Mouse (Mus musculus): ENCODE results near the gene Dmwd. TPM values are rescaled to one million over a fixed set of nuclear protein-coding genes. Genes with fewer than 3 reads are reported as not detected.
A peak's percentile ranks its signal among the peaks of the same experiment; 100 is the strongest.

The Dmwd gene
- polyA plus RNA-seq, 1 experiment, result 39.0 TPM

- no peak overlapping the region for H3K4me3 ChIP-seq (ENCODE audit: insufficient read depth, low read length)
- 0 out of 2 replicates have a peak, but pooled peaks cover 2% of the 10 kb centered on the region for H3K4me1 ChIP-seq (ENCODE audit: control insufficient read depth, insufficient read depth, low read length)
- TF ChIP-seq POLR2A (IDR thresholded peaks at IDR 0.05; ENCODE audit: low read depth, low read length), result peak; percentile 54
- no peak for TF ChIP-seq CTCF (IDR thresholded peaks at IDR 0.05; ENCODE audit: borderline replicate concordance, insufficient read depth, low read length)
- H3K27ac ChIP-seq (ENCODE audit: insufficient read depth, low read length), result peak overlapping the region; percentile 69
Observed at GRCm38 (mm10) chr7:19092381-19093173, 16.6 kb downstream of the Dmwd start.

GRCm38 (mm10) chr7:19093174-19093521 lies 17.1 kb downstream of the Dmwd start:
- Histone ChIP-seq H3K27ac (ENCODE audit: insufficient read depth, low read length) (peak overlapping the region; percentile 69), H3K4me3 (ENCODE audit: insufficient read depth, low read length) (peak overlapping the region; percentile 4), H3K4me1 (ENCODE audit: control insufficient read depth, insufficient read depth, low read length) (0 out of 2 replicates have a peak, but pooled peaks cover 2% of the 10 kb centered on the region)
- TF ChIP-seq POLR2A (IDR thresholded peaks at IDR 0.05; ENCODE audit: low read depth, low read length), result no peak
- peak; percentile 73 for TF ChIP-seq CTCF (IDR thresholded peaks at IDR 0.05; ENCODE audit: borderline replicate concordance, insufficient read depth, low read length)

GRCm38 (mm10) chr7:19093537-19094385 lies 17.7 kb downstream of the Dmwd start:
- H3K4me3 ChIP-seq (ENCODE audit: insufficient read depth, low read length), result peak overlapping the region; percentile 56
- H3K4me1 ChIP-seq (ENCODE audit: control insufficient read depth, insufficient read depth, low read length), result 0 out of 2 replicates have a peak, but pooled peaks cover 2% of the 10 kb centered on the region
- TF ChIP-seq POLR2A (IDR thresholded peaks at IDR 0.05; ENCODE audit: low read depth, low read length), result peak; percentile 84
- no peak for TF ChIP-seq CTCF (IDR thresholded peaks at IDR 0.05; ENCODE audit: borderline replicate concordance, insufficient read depth, low read length)
- H3K27ac ChIP-seq (ENCODE audit: insufficient read depth, low read length), result peak overlapping the region; percentile 97

DNA sequence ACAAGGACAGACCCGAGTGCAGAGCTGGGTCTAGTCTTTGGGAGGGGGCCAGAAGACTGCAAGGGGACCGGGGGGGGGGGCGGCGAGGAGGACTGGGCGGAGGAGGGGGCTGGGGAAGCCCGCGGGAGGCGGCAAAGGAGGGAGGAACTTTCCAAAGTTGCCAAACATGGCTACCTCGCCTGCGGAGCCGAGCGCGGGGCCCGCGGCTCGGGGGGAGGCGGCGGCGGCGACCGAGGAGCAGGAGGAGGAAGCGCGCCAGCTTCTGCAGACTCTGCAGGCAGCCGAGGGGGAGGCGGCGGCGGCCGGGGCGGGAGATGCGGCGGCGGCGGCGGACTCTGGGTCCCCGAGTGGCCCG lies 18.4 kb downstream of the Dmwd start, which contains the start of gene Six5:
Six5 (plus strand) TSS at position 124 of the 355 bp plus-strand sequence.
- Histone ChIP-seq H3K4me1 (ENCODE audit: control insufficient read depth, insufficient read depth, low read length) (0 out of 2 replicates have a peak, but pooled peaks cover 2% of the 10 kb centered on the region), H3K27ac (ENCODE audit: insufficient read depth, low read length) (peak within 1 kb of the TSS; percentile 97), H3K4me3 (ENCODE audit: insufficient read depth, low read length) (peak within 1 kb of the TSS; percentile 56)
- no peak for TF ChIP-seq POLR2A (IDR thresholded peaks at IDR 0.05; ENCODE audit: low read depth, low read length)
- no peak for TF ChIP-seq CTCF (IDR thresholded peaks at IDR 0.05; ENCODE audit: borderline replicate concordance, insufficient read depth, low read length)

DNA sequence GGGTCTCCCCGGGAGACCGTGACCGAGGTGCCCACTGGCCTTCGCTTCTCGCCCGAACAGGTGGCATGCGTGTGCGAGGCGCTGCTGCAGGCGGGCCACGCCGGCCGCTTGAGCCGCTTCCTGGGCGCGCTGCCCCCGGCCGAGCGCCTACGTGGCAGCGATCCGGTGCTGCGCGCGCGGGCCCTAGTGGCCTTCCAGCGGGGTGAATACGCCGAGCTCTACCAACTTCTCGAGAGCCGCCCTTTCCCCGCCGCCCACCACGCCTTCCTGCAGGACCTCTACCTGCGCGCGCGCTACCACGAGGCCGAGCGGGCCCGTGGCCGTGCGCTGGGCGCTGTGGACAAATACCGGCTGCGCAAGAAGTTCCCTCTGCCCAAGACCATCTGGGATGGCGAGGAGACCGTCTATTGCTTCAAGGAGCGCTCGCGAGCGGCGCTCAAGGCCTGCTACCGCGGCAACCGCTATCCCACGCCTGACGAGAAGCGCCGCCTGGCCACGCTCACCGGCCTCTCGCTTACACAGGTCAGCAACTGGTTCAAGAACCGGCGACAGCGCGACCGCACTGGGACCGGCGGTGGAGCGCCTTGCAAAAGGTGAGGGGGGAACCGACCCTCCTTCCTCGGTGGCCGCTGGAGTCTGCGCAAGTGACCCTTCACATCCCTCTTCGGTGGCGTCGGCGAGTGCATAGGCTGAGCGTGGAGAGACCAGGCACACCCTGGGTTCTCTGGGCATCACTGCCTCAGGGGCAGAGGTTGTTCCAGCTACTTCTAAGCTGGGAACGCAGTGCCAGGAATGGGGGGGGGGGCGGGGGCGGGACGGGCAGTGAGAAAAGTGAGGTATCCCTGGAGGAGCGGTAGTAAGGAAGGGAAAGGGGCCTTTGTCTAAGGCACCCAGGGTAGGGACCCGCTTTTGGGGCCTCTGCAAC lies 19.1 kb downstream of the Dmwd start:
- Histone ChIP-seq H3K4me1 (ENCODE audit: control insufficient read depth, insufficient read depth, low read length) (0 out of 2 replicates have a peak, but pooled peaks cover 2% of the 10 kb centered on the region), H3K27ac (ENCODE audit: insufficient read depth, low read length) (peak overlapping the region; percentile 88), H3K4me3 (ENCODE audit: insufficient read depth, low read length) (peak overlapping the region; percentile 56)
- TF ChIP-seq CTCF (IDR thresholded peaks at IDR 0.05; ENCODE audit: borderline replicate concordance, insufficient read depth, low read length), result no peak
- TF ChIP-seq POLR2A (IDR thresholded peaks at IDR 0.05; ENCODE audit: low read depth, low read length), result peak; percentile 71; the same call in 1 of the 2 replicates

GRCm38 (mm10) chr7:19095751-19096110 lies 19.7 kb downstream of the Dmwd start:
- peak; percentile 30; the same call in 1 of the 2 replicates for TF ChIP-seq POLR2A (IDR thresholded peaks at IDR 0.05; ENCODE audit: low read depth, low read length)
- no peak for TF ChIP-seq CTCF (IDR thresholded peaks at IDR 0.05; ENCODE audit: borderline replicate concordance, insufficient read depth, low read length)
- Histone ChIP-seq H3K27ac (ENCODE audit: insufficient read depth, low read length) (peak overlapping the region; percentile 16; the same call in 1 of the 2 replicates), H3K4me3 (ENCODE audit: insufficient read depth, low read length) (peak overlapping the region; percentile 56), H3K4me1 (ENCODE audit: control insufficient read depth, insufficient read depth, low read length) (0 out of 2 replicates have a peak, but pooled peaks cover 2% of the 10 kb centered on the region)

- Histone ChIP-seq H3K4me1 (ENCODE audit: control insufficient read depth, insufficient read depth, low read length) (0 out of 2 replicates have a peak, but pooled peaks cover 2% of the 10 kb centered on the region), H3K27ac (ENCODE audit: insufficient read depth, low read length) (no peak overlapping the region), H3K4me3 (ENCODE audit: insufficient read depth, low read length) (peak overlapping the region; percentile 56)
- TF ChIP-seq POLR2A (IDR thresholded peaks at IDR 0.05; ENCODE audit: low read depth, low read length), result no peak
- no peak for TF ChIP-seq CTCF (IDR thresholded peaks at IDR 0.05; ENCODE audit: borderline replicate concordance, insufficient read depth, low read length)
Observed at GRCm38 (mm10) chr7:19096421-19096976, 20.5 kb downstream of the Dmwd start.

- H3K27ac ChIP-seq (ENCODE audit: insufficient read depth, low read length), result no peak overlapping the region
- no peak for TF ChIP-seq POLR2A (IDR thresholded peaks at IDR 0.05; ENCODE audit: low read depth, low read length)
- 0 out of 2 replicates have a peak, but pooled peaks cover 2% of the 10 kb centered on the region for H3K4me1 ChIP-seq (ENCODE audit: control insufficient read depth, insufficient read depth, low read length)
- no peak overlapping the region for H3K4me3 ChIP-seq (ENCODE audit: insufficient read depth, low read length)
Observed at GRCm38 (mm10) chr7:19097217-19097616, 21.2 kb downstream of the Dmwd start.

All from embryonic fibroblast, embryonic 13.5 days (primary cell).